Comparison of ENCODE assay signal across 9 mouse cellular contexts in genomic region chr1:138912156-138912616, GRCm38 (mm10). TPM values are rescaled to one million over a fixed set of nuclear protein-coding genes. Genes with fewer than 3 reads are reported as not detected.
DNase-seq lines count a peak whose midpoint lies in the region; ATAC-seq and TF ChIP-seq lines count a peak whose summit lies in the region.
"Had no signal": no experiment of that assay in that cellular context is flagged by ENCODE, and none has a peak within 500 bp of the region (broad histone marks: within the 10 kb centered on the region; RNA-seq: fewer than 3 reads in every experiment).

No protein-coding gene starts in this region.

- ATAC-seq in heart, postnatal 0 days (ENCODE audit: insufficient read depth, low read depth), result peak; percentile 79
- ATAC-seq in liver, postnatal 0 days, result peak; percentile 94
- peak; percentile 21; the same call in 1 of the 2 replicates for ATAC-seq in stomach, embryonic 16.5 days (ENCODE audit: insufficient read depth, low FRiP score)

- H3K27ac ChIP-seq in heart, postnatal 0 days (ENCODE audit: low read depth), result peak overlapping the region; percentile 70
- H3K27ac ChIP-seq in liver, postnatal 0 days (ENCODE audit: low read depth), result peak overlapping the region; percentile 16; the same call in 1 of the 2 replicates
- no peak overlapping the region for H3K27ac ChIP-seq in stomach, embryonic 16.5 days (ENCODE audit: low read length)
- H3K27ac ChIP-seq: neural tube, embryonic 13.5 days had no signal

- no peak for TF ChIP-seq POLR2A in brain, embryonic 14.5 days (IDR thresholded peaks at IDR 0.05; ENCODE audit: borderline replicate concordance, extremely low read depth, insufficient read depth, insufficient read length, poor library complexity, severe bottlenecking)

- 3% methylated on average over 8 of the region's 8 CpGs for whole genome bisulfite sequencing in heart, postnatal 0 days
- 21% methylated on average over 8 of the region's 8 CpGs for WGBS in liver, postnatal 0 days (ENCODE audit: insufficient replicate concordance)
- 17% methylated on average over 8 of the region's 8 CpGs for WGBS in stomach, embryonic 16.5 days

- no peaks in the 10 kb centered on the region for H3K36me3 ChIP-seq in heart, postnatal 0 days (replicated peaks; ENCODE audit: control insufficient read depth, insufficient read depth, low read length)
- H3K36me3 ChIP-seq in liver, postnatal 0 days (replicated peaks; ENCODE audit: insufficient read depth, low read length), result no peaks in the 10 kb centered on the region
- no peaks in the 10 kb centered on the region for H3K36me3 ChIP-seq in stomach, embryonic 16.5 days (ENCODE audit: control insufficient read depth, insufficient read depth, low read length)
- H3K36me3 ChIP-seq: neural tube, embryonic 13.5 days had no signal

- no peak for TF ChIP-seq EP300 in heart, postnatal 0 days (IDR thresholded peaks at IDR 0.05; ENCODE audit: low read depth)
- no peak for TF ChIP-seq EP300 in liver, postnatal 0 days (IDR thresholded peaks at IDR 0.05; ENCODE audit: low read depth)

- peak overlapping the region; percentile 21 for H3K4me3 ChIP-seq in heart, postnatal 0 days (ENCODE audit: low read depth, low read length)
- peak overlapping the region; percentile 12; the same call in 1 of the 2 replicates for H3K4me3 ChIP-seq in liver, postnatal 0 days (ENCODE audit: low read depth, low read length)
- H3K4me3 ChIP-seq in stomach, embryonic 16.5 days (replicated peaks; ENCODE audit: low read length), result peak overlapping the region; percentile 20; the same call in 1 of the 2 replicates
- H3K4me3 ChIP-seq: neural tube, embryonic 13.5 days had no signal

- 0 out of 2 replicates have a peak overlapping the region, but pooled peaks have one; percentile 13 for H3K9ac ChIP-seq in heart, postnatal 0 days (replicated peaks; ENCODE audit: low read depth, low read length)
- H3K9ac ChIP-seq in liver, postnatal 0 days (replicated peaks), result no peak overlapping the region; the same call in 1 of the 2 replicates
- no peak overlapping the region for H3K9ac ChIP-seq in stomach, embryonic 16.5 days (ENCODE audit: low read length)
- H3K9ac ChIP-seq: neural tube, embryonic 13.5 days had no signal

- H3K9me3 ChIP-seq in heart, postnatal 0 days (replicated peaks; ENCODE audit: control insufficient read depth, low read length), result no peaks in the 10 kb centered on the region
- no peaks in the 10 kb centered on the region for H3K9me3 ChIP-seq in liver, postnatal 0 days (ENCODE audit: low read length)
- H3K9me3 ChIP-seq in stomach, embryonic 16.5 days (replicated peaks; ENCODE audit: control insufficient read depth, low read length), result no peaks in the 10 kb centered on the region
- H3K9me3 ChIP-seq: neural tube, embryonic 13.5 days had no signal

- H3K4me1 ChIP-seq in heart, postnatal 0 days (ENCODE audit: control insufficient read depth, insufficient read depth), result peaks cover 9% of the 10 kb centered on the region
- H3K4me1 ChIP-seq in liver, postnatal 0 days (ENCODE audit: insufficient read depth), result peaks cover 6% of the 10 kb centered on the region
- peaks cover 8% of the 10 kb centered on the region; the same call in 1 of the 2 replicates for H3K4me1 ChIP-seq in stomach, embryonic 16.5 days (ENCODE audit: control insufficient read depth, insufficient read depth, low read length)
- H3K4me1 ChIP-seq: neural tube, embryonic 13.5 days had no signal

- peak; percentile 17; the same call in 1 of the 2 replicates for TF ChIP-seq CTCF in brain, embryonic 14.5 days (IDR thresholded peaks at IDR 0.05; ENCODE audit: borderline replicate concordance, extremely low read depth, insufficient read depth, insufficient read length)
- peak; percentile 55 for TF ChIP-seq CTCF in heart, postnatal 0 days (IDR thresholded peaks at IDR 0.05; ENCODE audit: low read depth)
- peak; percentile 60 for TF ChIP-seq CTCF in liver, postnatal 0 days (IDR thresholded peaks at IDR 0.05; ENCODE audit: low read depth)

- peak; percentile 17 for DNase-seq in embryo, embryonic 10 days (ENCODE audit: low spot score)
- DNase-seq in embryo, embryonic 9.5 days (ENCODE audit: extremely low spot score), result no peak
- peak; percentile 74 for DNase-seq in 3134 (ENCODE audit: extremely low read depth, insufficient read length, low spot score)
- peak; percentile 31 for DNase-seq in brain, embryonic 14.5 days (ENCODE audit: low read depth)
- DNase-seq in heart, postnatal 0 days (ENCODE audit: low spot score), result peak; percentile 88
- peak; percentile 46 for DNase-seq in liver, postnatal 0 days
- DNase-seq in cerebellum, adult 11-12 months, result no peak

- no peaks in the 10 kb centered on the region for H3K27me3 ChIP-seq in heart, postnatal 0 days (ENCODE audit: control insufficient read depth, insufficient read depth, low read length)
- H3K27me3 ChIP-seq in liver, postnatal 0 days (ENCODE audit: insufficient read depth, low read length), result no peaks in the 10 kb centered on the region
- no peaks in the 10 kb centered on the region for H3K27me3 ChIP-seq in stomach, embryonic 16.5 days (ENCODE audit: control insufficient read depth, insufficient read depth, low read length)
- H3K27me3 ChIP-seq: neural tube, embryonic 13.5 days had no signal

- H3K4me2 ChIP-seq in heart, postnatal 0 days (ENCODE audit: low read depth, low read length), result peak overlapping the region; percentile 46
- H3K4me2 ChIP-seq in liver, postnatal 0 days (ENCODE audit: low read depth, low read length), result peak overlapping the region; percentile 56
- H3K4me2 ChIP-seq in stomach, embryonic 16.5 days (ENCODE audit: low read depth, low read length), result peak overlapping the region; percentile 38
- H3K4me2 ChIP-seq: neural tube, embryonic 13.5 days had no signal

RNA-seq across cellular contexts. Expression of gene Dennd1b, which starts 51.0 kb away (rescaled TPM):
- polyA plus RNA-seq in brain, embryonic 14.5 days (2012; rRNA removed), result 4.8 and 7.2 TPM in 2 replicates
- total RNA-seq in heart, postnatal 0 days (2014; rRNA removed; ENCODE audit: low replicate concordance), result 17.2 and 39.6 TPM in 2 replicates
- polyA plus RNA-seq in heart, postnatal 0 days (2015; fragmentation: Nextera tagmentation; extraction: Ambion mirVana), result 10.3 and 11.1 TPM in 2 replicates
- 6.5 and 8.4 TPM in 2 replicates for polyA plus RNA-seq in liver, postnatal 0 days (2015; fragmentation: Nextera tagmentation; extraction: Ambion mirVana)
- 5.7 and 7.1 TPM in 2 replicates for polyA plus RNA-seq in stomach, embryonic 16.5 days (2015; fragmentation: Nextera tagmentation; extraction: Ambion mirVana)

RNA-seq across cellular contexts. Expression of gene 2310009B15Rik, which starts 55.5 kb away (rescaled TPM):
- polyA plus RNA-seq in brain, embryonic 14.5 days (2012; rRNA removed), result 38.6 and 65.3 TPM in 2 replicates
- total RNA-seq in heart, postnatal 0 days (2014; rRNA removed; ENCODE audit: low replicate concordance), result 30.8 and 43.9 TPM in 2 replicates
- 42.7 and 48.2 TPM in 2 replicates for polyA plus RNA-seq in heart, postnatal 0 days (2015; fragmentation: Nextera tagmentation; extraction: Ambion mirVana)
- polyA plus RNA-seq in liver, postnatal 0 days (2015; fragmentation: Nextera tagmentation; extraction: Ambion mirVana), result 28.0 and 28.2 TPM in 2 replicates
- 29.9 and 39.6 TPM in 2 replicates for polyA plus RNA-seq in stomach, embryonic 16.5 days (2015; fragmentation: Nextera tagmentation; extraction: Ambion mirVana)

Comparison
In these comparisons a context has a peak if more than half of its experiments do, and no peak if none do; other contexts are left out.
1. DNase-seq: peak in embryo, embryonic 10 days (single experiment), 3134 (single experiment), brain, embryonic 14.5 days (single experiment), heart, postnatal 0 days (single experiment) and liver, postnatal 0 days (single experiment); none in embryo, embryonic 9.5 days (single experiment) and cerebellum, adult 11-12 months (single experiment).
2. ATAC-seq: peak in every context shown above with its lines; median percentile 94 in liver, postnatal 0 days; 79 in heart, postnatal 0 days; 21 in stomach, embryonic 16.5 days.
3. Peak in every context shown above with its lines, with median percentiles within 50 percentile points of each other: CTCF ChIP-seq, H3K4me2 ChIP-seq and H3K4me3 ChIP-seq.